Comparison of ENCODE assay signal across 9 mouse cellular contexts in genomic region chr7:71960453-71961230, GRCm38 (mm10).
A peak's percentile ranks its signal among the peaks of the same experiment; 100 is the strongest.
DNase-seq lines count a peak whose midpoint lies in the region; ATAC-seq and TF ChIP-seq lines count a peak whose summit lies in the region.
"Had no signal": no experiment of that assay in that cellular context is flagged by ENCODE, and none has a peak within 500 bp of the region (broad histone marks: within the 10 kb centered on the region; RNA-seq: fewer than 3 reads in every experiment).

No protein-coding gene starts in this region.

- TF ChIP-seq CTCF in Patski (IDR thresholded peaks at IDR 0.05) = no peak
- TF ChIP-seq CTCF in lung, embryonic 14.5 days (IDR thresholded peaks at IDR 0.05; ENCODE audit: low read depth) = no peak

- CTCF ChIA-PET in Patski (lab: Charles Lee) = no interaction called here

- peak overlapping the region; percentile 83 for H3K27ac ChIP-seq in embryonic facial prominence, embryonic 10.5 days (replicated peaks)
- H3K27ac ChIP-seq in heart, embryonic 12.5 days (ENCODE audit: poor library complexity, severe bottlenecking) = peak overlapping the region; percentile 62; the same call in 1 of the 2 replicates
- peak overlapping the region; percentile 67 for H3K27ac ChIP-seq in lung, embryonic 14.5 days (ENCODE audit: low read depth)
- peak overlapping the region; percentile 29; the same call in 1 of the 2 replicates for H3K27ac ChIP-seq in neural tube, embryonic 15.5 days (replicated peaks)
- H3K27ac ChIP-seq: macrophage had no signal

- peak; percentile 22 for DNase-seq in Patski (ENCODE audit: low read depth, low spot score)
- peak; percentile 79 for DNase-seq in embryonic facial prominence, embryonic 10.5 days (ENCODE audit: low spot score)
- peak; percentile 66 for DNase-seq in kidney, adult 9 months
- peak; percentile 86 for DNase-seq in lung, embryonic 14.5 days
- DNase-seq in layer of hippocampus, adult 9-10 months (ENCODE audit: low spot score) = no peak

- H3K4me3 ChIP-seq in embryonic facial prominence, embryonic 10.5 days = peak overlapping the region; percentile 45
- H3K4me3 ChIP-seq in heart, embryonic 12.5 days = peak overlapping the region; percentile 32
- 0 out of 2 replicates have a peak overlapping the region, but pooled peaks have one; percentile 6 for H3K4me3 ChIP-seq in lung, embryonic 14.5 days (ENCODE audit: low read depth, low read length)
- 0 out of 2 replicates have a peak overlapping the region, but pooled peaks have one; percentile 11 for H3K4me3 ChIP-seq in neural tube, embryonic 15.5 days (replicated peaks)

- POLR2A ChIA-PET in Patski (lab: Charles Lee) = no interaction called here

- H3K4me2 ChIP-seq in heart, embryonic 12.5 days = peak overlapping the region; percentile 60
- peak overlapping the region; percentile 33 for H3K4me2 ChIP-seq in lung, embryonic 14.5 days
- H3K4me2 ChIP-seq in neural tube, embryonic 15.5 days = peak overlapping the region; percentile 50

- peaks cover 6% of the 10 kb centered on the region for H3K27me3 ChIP-seq in Patski
- no peaks in the 10 kb centered on the region for H3K27me3 ChIP-seq in embryonic facial prominence, embryonic 10.5 days (replicated peaks; ENCODE audit: low read depth, poor library complexity, severe bottlenecking)
- H3K27me3 ChIP-seq in heart, embryonic 12.5 days (replicated peaks) = no peaks in the 10 kb centered on the region
- H3K27me3 ChIP-seq in lung, embryonic 14.5 days (ENCODE audit: insufficient read depth, low read length) = no peaks in the 10 kb centered on the region
- no peaks in the 10 kb centered on the region for H3K27me3 ChIP-seq in neural tube, embryonic 15.5 days (replicated peaks)

- H3K4me1 ChIP-seq in embryonic facial prominence, embryonic 10.5 days = peaks cover 12% of the 10 kb centered on the region
- H3K4me1 ChIP-seq in heart, embryonic 12.5 days (replicated peaks) = peaks cover 10% of the 10 kb centered on the region; the same call in 1 of the 2 replicates
- H3K4me1 ChIP-seq in lung, embryonic 14.5 days (ENCODE audit: insufficient read depth) = no peaks in the 10 kb centered on the region
- H3K4me1 ChIP-seq in neural tube, embryonic 15.5 days = peaks cover 11% of the 10 kb centered on the region

- WGBS in embryonic facial prominence, embryonic 10.5 days = 4% methylated on average over 11 of the region's 11 CpGs
- WGBS in heart, embryonic 12.5 days = 3% methylated on average over 11 of the region's 11 CpGs
- 3% methylated on average over 11 of the region's 11 CpGs for WGBS in lung, embryonic 14.5 days
- WGBS in neural tube, embryonic 15.5 days = 1% methylated on average over 11 of the region's 11 CpGs

- H3K9ac ChIP-seq in heart, embryonic 12.5 days = no peak overlapping the region
- H3K9ac ChIP-seq in lung, embryonic 14.5 days = no peak overlapping the region; the same call in 1 of the 2 replicates
- H3K9ac ChIP-seq in neural tube, embryonic 15.5 days (replicated peaks) = no peak overlapping the region; the same call in 1 of the 2 replicates

- no peaks in the 10 kb centered on the region for H3K9me3 ChIP-seq in embryonic facial prominence, embryonic 10.5 days
- H3K9me3 ChIP-seq in heart, embryonic 12.5 days (replicated peaks) = no peaks in the 10 kb centered on the region
- H3K9me3 ChIP-seq in lung, embryonic 14.5 days (ENCODE audit: low read depth, low read length) = no peaks in the 10 kb centered on the region
- no peaks in the 10 kb centered on the region for H3K9me3 ChIP-seq in neural tube, embryonic 15.5 days (replicated peaks)

- in situ Hi-C loops in Patski (cut with MboI; ENCODE audit: low pct_unique_long_range_greater_than_20kb) = no loop called here

- no peaks in the 10 kb centered on the region for H3K36me3 ChIP-seq in embryonic facial prominence, embryonic 10.5 days (replicated peaks)
- no peaks in the 10 kb centered on the region for H3K36me3 ChIP-seq in heart, embryonic 12.5 days
- no peaks in the 10 kb centered on the region for H3K36me3 ChIP-seq in lung, embryonic 14.5 days (ENCODE audit: insufficient read depth)
- no peaks in the 10 kb centered on the region for H3K36me3 ChIP-seq in neural tube, embryonic 15.5 days

- peak; percentile 84 for ATAC-seq in Patski
- ATAC-seq in heart, embryonic 12.5 days (ENCODE audit: insufficient number of reproducible peaks, low FRiP score) = peak; percentile 84
- peak; percentile 92 for ATAC-seq in lung, embryonic 14.5 days (ENCODE audit: insufficient read depth)
- ATAC-seq in neural tube, embryonic 15.5 days (ENCODE audit: low FRiP score) = peak; percentile 59; the same call in 1 of the 2 replicates
- ATAC-seq in frontal cortex, adult (ENCODE audit: low TSS enrichment) = no peak

Comparison
In these comparisons a context has a peak if more than half of its experiments do, and no peak if none do; other contexts are left out.
1. H3K27ac ChIP-seq: peak in every context shown above with its lines; median percentile 83 in embryonic facial prominence, embryonic 10.5 days; 67 in lung, embryonic 14.5 days; 62 in heart, embryonic 12.5 days; 29 in neural tube, embryonic 15.5 days.